Mouse (Mus musculus): ENCODE data around the gene Tmem38b. TPM values are rescaled to one million over a fixed set of nuclear protein-coding genes. Genes with fewer than 3 reads are reported as not detected.

Gene Tmem38b
- 11.5 TPM for polyA plus RNA-seq (2017; shearing (Covaris generic))

GRCm38 (mm10) chr4:53825821-53826605 lies at the start of gene Tmem38b:
Gene Tmem38b, plus strand, starts transcription at chr4:53826045.

Other genes starting within 250 kb of the Tmem38b start
- 0.66 TPM for gene Fsd1l, start 194.6 kb upstream of the Tmem38b start, polyA plus RNA-seq (2017; shearing (Covaris generic))
- 2.1 TPM for gene Fktn, start 112.0 kb upstream of the Tmem38b start, polyA plus RNA-seq (2017; shearing (Covaris generic))
- not detected for gene Tal2, start 46.3 kb upstream of the Tmem38b start, polyA plus RNA-seq (2017; shearing (Covaris generic))